Mouse (Mus musculus): Measurements from ENCODE around the gene Got1.

Got1 gene

DNA sequence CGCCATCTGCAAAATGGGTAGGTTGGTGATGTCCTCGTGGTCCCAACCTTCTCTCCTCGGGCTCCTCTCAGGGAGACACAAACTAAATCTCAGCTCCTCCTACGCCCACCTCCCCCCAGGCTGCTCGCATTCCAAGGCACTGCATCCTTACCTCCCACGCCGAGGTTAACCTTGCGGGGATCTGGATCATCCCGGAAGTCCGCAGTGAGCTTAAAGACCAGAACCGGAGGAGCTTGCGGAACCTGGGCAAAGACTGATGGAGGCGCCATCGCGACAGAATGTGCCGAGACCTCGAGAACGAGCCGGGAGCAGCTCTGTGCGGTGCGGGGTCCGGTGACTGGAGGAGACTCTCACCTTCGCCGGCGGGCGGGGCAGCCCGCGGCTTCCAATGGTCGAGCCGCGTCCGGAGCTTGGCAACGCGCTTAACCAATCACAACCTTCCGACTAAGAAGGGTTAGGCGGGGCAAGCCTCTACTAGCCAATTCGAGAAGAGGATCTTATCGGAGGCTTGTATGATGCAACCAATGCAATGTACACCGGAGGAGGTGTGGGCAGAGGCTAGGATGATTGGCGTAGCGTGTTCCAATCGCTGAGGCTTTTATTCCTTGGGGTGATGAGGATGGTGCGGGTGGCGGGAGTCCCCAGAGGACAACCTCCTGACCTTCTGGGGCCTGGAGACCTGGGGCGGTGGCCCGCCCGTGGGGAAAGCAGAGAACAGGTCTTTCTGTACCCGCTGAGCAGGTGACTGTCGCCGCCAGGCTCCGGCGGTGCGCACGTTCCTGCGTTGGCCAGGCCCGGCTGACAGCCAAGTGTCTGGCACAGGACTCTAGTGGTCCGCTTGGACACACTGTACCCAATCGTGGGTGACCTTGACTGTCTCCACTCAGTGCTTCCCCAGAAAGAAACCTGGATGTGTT lies at the start of gene Got1:
Got1 (minus strand) TSS at position 419 of the 917 bp plus-strand sequence.
- DNase-seq (ENCODE audit: low spot score), result peak; percentile 97

DNA sequence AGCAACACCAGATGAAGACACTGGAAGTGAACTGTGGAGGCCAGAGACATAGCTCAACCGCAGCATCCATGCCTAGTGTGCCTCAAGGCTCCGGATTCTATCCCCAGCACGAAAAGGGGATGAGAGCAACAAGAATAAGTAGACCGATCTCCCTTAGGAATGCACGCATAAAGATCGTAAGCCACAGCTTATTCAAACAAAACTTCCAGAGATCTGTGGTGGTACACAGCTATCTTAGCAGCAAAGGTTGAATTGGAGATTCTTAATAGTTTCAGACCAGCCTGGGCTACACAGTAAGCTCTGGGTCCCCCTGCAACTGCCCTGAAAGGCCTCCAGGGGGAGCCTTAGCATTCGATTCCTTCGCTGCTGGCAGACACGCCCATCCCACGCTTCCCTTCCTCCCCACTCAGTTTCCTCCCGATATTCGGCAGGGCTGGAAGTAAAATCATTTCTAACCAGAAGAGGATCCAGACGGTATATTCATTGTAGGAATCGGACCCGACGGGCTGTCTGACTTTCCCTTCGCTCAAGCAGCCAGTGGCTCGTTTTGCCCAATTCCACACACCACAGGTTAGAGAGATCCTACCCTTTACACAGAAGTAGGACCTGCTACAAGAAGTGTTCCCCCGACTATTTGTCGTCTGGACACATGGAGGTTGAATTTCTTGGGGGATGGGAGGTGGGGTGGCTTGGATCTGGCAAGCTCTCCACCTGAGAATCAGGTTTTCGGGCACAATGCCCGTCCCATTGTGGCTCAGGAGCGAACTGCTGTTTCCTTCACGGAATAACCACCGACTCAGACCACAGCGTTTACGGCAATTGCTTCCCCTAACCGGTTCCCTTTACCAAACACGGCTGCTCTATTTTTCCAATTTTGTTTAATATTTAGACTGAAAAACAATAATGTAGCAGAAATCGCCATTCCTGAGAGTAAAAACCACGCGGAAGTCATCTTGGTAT lies 46.7 kb upstream of the Got1 start:
- DNase-seq (ENCODE audit: low spot score), result peak; percentile 57

DNA sequence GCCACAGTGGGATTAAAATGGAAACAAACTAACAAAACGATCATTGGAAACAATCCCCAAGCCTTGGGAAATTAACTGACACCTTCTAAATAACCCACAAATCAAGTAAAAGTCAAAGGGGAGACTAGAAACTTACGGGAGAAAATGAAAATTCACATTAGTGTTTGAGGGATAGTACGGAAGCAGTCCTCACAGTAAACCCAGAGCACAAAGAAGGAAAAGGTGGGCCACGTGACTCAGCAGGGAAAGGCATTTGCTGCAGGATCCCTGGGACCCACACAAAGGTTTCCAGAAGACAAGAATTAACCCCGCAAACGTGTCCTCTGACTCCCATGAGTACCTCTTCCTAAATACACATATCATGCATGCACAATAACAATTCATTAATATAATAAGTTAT lies 44.7 kb upstream of the Got1 start:
- no peak for DNase-seq (ENCODE audit: low spot score)

DNA sequence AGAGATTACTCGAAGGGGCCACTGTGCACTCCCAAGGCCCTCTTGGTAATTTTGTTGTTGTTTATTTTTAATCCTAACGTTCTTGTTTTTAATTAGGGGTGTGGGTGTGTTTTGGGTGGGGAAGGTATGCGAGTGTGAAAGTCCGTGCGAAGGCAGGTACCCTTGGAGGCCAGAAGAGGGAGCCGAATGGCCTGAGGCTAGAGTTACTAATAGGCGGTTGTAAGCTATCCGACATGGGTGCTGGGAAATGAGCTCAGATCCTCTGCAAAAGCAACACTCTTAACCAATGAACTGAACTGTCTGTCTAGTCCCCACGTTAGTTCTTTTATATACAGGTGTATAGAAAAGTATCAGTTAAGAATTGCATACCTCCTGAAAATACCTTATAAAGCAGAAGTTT lies 43.9 kb upstream of the Got1 start:
- no peak for DNase-seq (ENCODE audit: low spot score)

DNA sequence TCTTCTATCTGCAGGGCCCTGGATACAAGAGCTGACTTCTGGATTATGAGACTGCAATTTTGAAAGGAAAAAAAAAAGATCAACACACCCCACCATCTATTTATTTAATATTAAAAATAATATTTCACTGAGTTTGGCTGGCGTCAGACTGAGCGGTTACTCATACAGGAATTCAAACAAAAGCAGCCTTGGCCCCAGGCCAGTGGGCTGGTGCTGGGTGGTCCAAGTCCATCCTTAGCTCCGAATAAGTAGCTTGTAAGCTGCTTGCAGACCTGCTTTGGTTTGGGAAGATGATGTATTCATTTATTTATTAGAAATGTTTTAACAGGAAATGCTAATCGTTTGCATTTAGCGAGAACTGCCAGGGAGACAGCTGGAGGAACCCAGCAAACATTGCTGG lies 38.8 kb upstream of the Got1 start:
- DNase-seq (ENCODE audit: low spot score), result no peak

DNA sequence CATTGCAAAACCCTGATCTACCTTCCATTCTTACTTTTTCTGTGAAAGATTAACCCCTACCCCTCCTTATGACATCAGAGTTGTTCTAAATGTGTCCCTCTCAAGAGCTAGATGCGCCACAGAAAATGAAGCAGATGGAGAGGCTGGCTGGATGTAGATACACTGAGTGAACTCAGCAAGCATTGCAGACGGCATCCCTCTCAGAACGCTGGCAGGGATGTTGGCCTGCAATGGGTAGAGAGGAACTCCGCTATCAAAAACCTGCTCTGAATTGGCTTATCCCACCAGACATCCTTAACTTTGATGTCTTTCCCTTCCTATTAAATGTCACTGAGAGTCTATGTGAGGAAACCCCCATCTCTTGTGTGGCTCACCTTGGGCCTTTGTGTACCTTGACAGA lies 37.4 kb upstream of the Got1 start:
- no peak for DNase-seq (ENCODE audit: low spot score)

DNA sequence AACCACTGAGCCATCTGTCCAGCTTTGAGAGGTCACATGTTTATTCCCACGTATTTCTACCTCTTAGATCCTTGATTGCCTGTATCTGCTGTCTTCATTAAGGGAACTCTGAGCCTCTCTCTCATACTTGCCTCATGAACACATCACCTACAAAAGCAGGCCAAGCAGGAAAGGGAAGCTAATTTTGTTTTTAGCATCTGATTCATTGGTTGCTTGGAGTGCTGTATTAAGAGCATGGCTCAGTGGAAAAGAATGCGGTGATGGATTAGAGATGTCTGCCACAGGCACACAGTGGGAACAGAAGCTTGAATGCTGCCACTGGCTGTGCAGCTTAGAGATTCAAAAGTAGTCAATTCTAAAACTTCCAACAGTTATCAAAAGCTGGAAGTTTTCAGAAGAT lies 35.8 kb upstream of the Got1 start:
- no peak for DNase-seq (ENCODE audit: low spot score)

DNA sequence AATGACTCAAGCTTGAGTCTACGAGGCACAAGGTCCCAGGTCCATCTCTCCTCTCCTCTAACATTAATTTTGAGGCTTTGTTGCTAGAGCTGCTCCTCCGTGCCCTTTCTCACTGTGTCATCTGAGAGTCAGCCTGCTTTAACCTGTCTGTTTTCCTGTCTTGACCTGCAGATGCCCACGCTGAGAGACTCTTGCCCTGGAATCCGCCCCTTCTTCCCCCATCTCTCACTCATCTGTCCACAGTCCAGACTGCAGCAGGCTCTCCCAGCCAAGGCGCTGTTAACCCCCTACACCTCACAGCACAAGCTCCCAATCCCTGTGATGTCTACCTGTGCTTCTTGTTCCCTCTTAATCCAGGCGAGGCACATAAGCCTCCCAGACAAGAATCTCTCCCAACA lies 27.1 kb upstream of the Got1 start:
- no peak for DNase-seq (ENCODE audit: low spot score)

DNA sequence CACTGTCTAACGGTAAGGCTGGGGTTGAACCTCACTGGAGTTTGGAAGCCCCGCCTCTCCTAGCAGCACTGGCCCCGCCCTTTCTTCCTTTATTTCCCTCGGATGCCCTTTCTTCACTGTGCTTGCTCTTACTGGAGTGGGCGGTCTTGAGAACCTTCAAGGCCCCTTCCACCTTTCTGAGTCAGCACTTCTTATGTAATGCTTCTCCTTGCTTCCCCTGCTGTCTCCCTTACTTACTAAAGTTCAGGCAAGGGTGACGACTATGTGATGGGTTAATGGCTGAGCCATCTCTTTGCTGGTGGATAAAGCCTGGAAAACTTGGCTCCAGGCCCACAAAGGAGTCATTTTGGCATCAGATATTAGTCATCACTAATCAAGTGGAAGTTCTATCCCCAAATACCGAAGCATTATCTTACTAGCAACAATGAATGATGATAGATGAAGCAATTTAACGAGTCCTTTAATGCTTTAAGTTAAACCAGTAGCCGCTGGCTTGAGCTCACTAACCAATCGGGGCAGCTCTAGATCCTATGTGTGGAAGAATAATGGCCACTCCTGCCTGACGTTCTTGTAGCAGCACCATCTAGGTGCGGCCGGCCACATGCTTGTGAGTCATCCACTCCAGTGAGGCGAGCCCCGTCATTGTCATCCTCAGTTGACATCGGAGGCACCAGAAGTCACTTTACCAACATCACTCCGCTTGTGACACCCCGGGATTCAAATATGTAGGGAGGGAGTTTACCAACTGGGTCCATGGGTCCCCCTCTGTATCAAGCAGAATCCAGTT lies 26.5 kb upstream of the Got1 start:
- DNase-seq (ENCODE audit: low spot score), result no peak

DNA sequence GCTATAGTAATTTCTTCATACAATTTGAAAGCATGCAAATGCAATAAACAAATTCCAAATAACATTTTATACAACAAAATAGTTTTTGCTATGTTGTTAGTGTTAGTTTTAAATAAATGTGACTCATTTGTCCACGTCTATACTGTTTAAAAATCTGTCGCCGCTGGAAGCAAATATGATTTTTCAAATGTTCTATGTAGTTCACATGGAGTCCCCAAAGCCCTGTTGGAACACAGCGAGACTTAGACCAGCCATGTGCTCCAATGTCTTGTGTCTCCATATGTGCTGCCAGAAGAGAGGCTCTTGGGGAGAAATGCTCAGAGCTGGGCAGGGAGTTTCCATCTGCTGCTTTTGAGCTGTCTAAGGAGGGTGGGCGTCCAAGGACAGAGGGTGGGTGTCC lies 23.7 kb upstream of the Got1 start:
- DNase-seq (ENCODE audit: low spot score), result no peak

DNA sequence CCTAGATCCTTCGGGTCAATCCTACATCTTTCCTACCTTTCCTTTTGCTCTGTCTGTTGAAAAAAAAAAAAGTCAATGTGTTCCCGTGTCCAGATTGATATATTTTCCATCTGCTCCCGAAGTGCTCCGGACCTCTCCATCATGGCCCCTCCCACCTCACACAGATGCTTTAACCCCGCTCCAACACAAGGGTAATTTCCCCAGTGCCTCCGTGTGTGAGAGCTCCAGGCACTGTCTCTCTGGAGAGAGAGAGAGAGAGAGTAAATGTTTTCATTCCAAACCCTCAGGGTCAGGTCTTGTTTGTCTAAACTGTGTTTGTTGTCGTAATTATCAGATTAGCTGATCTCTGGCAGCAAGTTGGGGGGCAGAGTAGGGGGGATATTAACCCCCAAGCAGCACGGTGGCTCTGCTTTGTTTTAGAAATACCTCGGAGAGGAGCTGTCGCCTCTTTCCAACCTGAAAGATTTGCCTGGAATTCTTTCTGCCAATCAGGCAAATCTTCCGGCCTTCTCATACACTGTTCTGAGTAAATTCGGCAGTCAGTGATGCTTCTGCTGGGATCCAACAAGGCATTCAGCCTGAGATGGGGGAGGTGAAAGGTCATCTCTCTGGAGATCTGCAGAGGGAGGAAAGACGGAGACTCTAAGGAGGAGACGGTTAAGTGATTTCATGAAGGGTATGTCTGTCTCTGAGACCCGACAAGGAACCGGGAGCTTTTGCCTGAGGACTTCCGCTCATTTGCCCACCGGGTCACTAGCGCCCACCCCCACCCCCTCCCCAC lies 22.1 kb upstream of the Got1 start:
- DNase-seq (ENCODE audit: low spot score), result no peak

DNA sequence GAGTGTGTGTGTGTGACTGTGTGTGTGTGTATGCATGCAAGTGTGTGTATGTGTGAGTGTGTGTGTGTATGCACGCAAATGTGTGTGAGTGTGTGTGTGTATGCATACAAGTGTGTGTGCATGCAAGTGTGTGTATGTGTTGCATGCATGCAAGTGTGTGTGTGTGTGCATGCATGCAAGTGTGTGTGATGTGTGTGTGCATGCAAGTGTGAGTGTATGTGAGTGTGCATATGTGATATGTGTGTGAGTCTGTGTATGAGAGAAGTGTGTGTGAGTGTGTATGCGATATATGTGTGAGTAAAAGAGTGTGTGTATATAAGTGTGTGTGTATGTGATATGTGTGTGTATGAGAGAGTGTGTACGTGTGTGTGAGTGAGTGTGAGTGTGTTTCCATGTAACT lies 11.0 kb upstream of the Got1 start:
- no peak for DNase-seq (ENCODE audit: low spot score)

DNA sequence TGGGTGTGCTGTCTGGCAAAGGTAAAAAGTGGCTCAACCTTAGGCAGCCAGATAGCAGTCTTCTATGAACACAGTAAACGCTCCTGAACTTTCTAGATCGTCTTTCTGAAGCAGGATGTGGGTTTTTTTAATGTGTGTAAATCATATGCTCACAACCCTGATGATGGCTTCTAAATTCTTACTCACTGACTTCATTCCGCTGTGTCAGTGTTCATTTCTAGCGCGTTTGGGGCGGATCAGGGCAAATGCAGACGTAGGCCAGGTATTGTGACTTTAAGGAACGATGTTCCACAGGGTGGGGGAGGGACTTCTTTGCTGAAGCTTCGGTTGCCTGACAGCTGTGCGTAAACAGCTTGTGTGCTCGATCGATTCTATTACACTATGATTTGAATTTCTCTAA lies 6.5 kb upstream of the Got1 start:
- DNase-seq (ENCODE audit: low spot score), result no peak

DNA sequence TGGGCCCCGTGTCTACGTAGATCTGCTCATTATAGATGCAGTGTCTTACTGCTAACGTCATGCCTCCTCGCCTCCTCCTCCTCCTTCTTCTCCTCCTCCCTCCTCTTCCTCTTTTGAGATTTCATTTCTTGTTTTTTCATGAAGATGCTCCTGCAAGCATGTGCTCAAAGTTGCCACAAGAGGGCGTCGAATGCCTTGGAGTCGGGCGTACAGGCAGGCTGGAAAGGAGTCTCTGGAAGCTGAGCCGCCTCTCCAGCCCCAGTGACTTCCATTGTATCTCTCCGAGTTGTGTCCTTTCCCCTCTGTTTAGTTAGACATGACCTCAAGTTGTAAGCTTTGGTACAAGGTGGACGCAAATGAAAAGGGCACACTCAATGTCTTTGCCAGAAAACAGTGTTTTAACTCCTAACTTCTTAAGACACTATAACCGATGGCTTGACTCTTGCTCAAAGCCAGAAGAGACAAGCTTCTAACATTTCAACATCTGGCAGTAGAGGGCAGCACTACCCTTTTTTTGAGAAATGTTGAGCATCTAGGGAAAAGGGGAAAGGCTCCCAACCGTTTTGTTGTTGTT lies 5.9 kb upstream of the Got1 start:
- no peak for DNase-seq (ENCODE audit: low spot score)

DNA sequence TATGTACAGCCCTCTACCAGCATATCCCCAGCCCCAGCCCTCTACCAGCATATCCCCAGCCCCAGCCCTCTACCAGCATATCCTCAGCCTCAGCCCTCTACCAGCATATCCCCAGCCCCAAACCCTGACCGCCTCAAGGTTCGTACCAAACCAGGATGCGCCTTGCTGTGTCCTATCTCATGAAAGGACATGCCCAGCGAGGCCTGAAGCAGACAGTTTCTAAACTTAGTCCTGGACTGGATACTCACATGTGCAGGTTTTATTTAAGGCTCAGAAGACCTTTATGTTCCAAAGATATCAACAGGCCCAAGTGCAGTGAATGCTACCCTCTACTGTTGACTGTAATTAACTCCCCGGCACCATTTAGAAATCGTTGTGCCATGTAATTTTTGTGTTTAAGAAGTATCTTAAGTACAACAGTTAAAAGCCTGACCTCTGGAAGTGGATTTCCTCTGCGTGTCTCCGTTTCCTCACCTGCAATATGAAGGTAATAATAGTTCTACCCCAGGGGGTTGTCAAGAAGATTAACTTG lies 3.7 kb upstream of the Got1 start:
- DNase-seq (ENCODE audit: low spot score), result no peak

DNA sequence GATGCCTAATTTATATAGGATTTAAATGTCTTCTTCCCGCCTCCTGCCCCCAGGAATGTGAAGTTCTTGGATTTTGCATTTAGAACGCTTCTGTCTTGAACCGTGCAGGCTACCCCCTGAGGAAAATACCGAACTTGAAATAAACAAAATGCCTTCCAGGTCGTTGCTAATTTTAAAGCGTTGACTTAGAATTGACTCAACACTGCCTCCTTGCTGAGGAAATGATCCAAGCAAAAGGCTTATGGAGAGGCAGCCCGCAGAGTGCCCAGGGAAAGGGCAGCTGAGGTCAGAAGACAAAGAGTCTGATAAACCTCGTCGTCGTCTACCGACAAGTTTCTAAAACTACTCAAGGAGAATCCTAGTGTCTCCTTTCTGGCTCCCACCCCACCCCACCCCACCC lies 2.7 kb upstream of the Got1 start:
- no peak for DNase-seq (ENCODE audit: low spot score)

DNA sequence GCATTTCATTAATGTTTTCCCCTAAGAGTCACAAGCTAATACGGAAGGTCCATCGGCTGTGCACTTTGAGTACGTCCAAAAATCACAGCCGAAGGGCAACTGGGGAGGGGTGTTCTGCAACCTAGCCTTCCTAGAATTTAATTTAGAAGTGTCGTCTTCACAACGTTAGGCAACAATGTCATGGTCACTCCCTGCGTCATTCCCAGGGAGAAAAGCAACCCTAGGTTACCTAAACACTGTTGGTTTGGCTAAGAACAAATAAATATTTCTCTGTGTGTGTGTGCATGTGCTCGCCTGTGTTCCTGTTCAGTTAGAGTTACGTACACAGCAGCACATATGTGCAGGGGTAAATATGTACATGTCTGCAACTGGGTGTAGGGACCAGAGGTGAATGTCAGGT lies 1.6 kb upstream of the Got1 start:
- DNase-seq (ENCODE audit: low spot score), result no peak

DNA sequence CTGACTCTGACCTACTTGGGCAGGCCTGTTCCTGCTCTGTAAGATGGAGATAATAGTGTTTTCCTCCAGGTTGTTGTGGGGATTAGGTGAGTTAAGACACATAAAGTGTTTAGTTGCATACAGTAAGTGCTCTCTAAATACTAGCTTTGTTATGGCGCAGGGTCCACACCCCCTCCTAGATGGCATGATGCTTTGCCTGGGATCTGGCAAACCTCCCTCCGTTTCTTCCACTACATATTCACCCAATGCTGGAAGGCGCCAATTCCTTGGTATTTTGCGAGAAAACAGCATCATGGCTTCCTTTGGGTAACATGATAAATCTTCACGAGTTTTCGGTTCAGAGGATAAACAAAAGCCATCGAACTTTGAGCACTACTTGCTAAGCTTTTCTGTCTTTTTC lies 1.2 kb upstream of the Got1 start:
- no peak for DNase-seq (ENCODE audit: low spot score)

DNA sequence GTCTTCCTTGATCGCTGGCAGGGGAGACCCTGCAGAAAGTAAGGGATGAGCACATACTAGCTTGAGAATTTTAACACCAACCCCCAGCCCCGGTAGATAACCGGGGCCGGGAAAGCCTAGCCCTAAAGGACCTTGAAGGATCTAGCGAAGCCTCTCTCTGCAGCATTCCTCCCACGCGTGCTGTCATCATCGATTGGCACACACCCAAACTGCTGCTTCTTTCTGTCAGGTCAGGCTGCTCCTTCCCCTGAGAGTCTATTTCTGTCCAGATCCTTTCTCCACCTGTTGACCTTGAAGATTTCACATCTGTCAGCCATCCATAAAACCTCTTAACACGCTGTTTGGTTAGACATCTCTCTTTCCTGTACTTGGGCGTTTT lies 688 bp upstream of the Got1 start:
- DNase-seq (ENCODE audit: low spot score), result peak; percentile 63

DNA sequence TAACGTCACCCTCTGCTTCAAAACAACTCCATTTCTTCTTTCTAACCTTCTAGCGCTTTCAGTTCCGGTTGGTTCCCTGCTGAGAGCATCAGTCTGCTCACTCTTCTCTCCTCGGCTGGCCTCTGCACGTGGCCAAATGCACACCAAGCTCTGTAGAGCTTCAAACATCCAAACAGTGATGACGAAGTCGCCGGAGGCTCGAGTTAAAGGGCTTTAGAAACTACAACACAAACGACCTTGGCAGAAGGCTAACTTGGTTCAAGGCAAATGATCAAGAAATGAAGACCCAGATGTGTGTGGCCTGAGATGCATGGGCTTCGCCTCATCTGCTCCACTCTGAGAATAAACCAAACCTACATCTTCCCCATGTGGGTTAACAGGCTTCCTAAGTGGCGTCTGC lies 854 bp downstream of the Got1 start:
- DNase-seq (ENCODE audit: low spot score), result no peak

DNA sequence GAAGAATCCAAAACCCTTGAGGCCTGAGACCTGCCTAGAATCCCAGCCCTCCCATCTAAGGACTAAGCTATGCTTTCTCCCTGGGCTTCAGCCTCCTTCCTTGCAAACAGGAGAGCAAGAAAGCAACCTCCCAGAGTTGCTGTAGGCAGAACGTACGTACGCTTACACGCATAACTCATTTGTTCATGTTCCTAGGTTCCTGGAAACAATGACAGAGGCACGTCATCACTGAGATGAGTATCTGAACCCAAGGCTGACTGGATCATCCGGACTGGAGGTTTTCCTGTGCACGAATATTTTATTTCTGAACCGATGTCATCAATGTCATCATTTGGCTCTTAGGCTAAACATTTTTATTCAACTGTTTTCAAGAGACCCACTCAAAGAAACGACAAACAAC lies 2.4 kb downstream of the Got1 start:
- no peak for DNase-seq (ENCODE audit: low spot score)
